Mouse (Mus musculus): Measurements from ENCODE around the gene Pank1. TPM values are rescaled to one million over a fixed set of nuclear protein-coding genes. Genes with fewer than 3 reads are reported as not detected.

Pank1 gene
- total and polyA plus RNA-seq, 3 experiments: 1.8 to 3.2 (median 2.9) TPM

GRCm38 (mm10) chr19:34920066-34920465 is 40.8 kb upstream of the Pank1 start:
- Histone ChIP-seq H3K4me1 (ENCODE audit: control insufficient read depth in 1 of 2, insufficient read depth in 2 of 2) (peaks cover 3 to 13% of the 10 kb centered on the region in 2 experiments; a peak in 2 of 4 replicates), H3K4me2 (ENCODE audit: insufficient read depth, low read depth, poor library complexity, severe bottlenecking) (no peak overlapping the region), H3K27me3 (replicated peaks) (no peaks in the 10 kb centered on the region), H3K9ac (ENCODE audit: insufficient read depth, low read depth) (no peak overlapping the region), H3K4me3 (replicated peaks in 1 of 3; ENCODE audit: low read depth in 2 of 3, low read length in 2 of 3, poor library complexity in 1 of 3) (no peak overlapping the region), H3K9me3 (replicated peaks; ENCODE audit: low read length) (no peaks in the 10 kb centered on the region), H3K79me2 (replicated peaks; ENCODE audit: control insufficient read depth, extremely low read depth, insufficient read depth, poor library complexity, severe bottlenecking) (peaks cover 28% of the 10 kb centered on the region), H3K36me3 (replicated peaks in 1 of 2; ENCODE audit: control insufficient read depth in 1 of 2, insufficient read depth in 1 of 2, low read length in 1 of 2) (peaks cover 6 to 9% of the 10 kb centered on the region in 2 experiments), H3K27ac (ENCODE audit: insufficient read depth, low read depth) (no peak overlapping the region)
- DNase-seq (ENCODE audit: extremely low read depth): no peak
- no peak for TF ChIP-seq PAX5 (IDR thresholded peaks at IDR 0.05; ENCODE audit: low read length)
- TF ChIP-seq POLR2AphosphoS2 (IDR thresholded peaks at IDR 0.05; ENCODE audit: low read depth, low read length): no peak
- TF ChIP-seq USF2 (conservative IDR thresholded peaks at IDR 0.05; ENCODE audit: low read depth, low read length): no peak
- no peak for TF ChIP-seq MAFK (IDR thresholded peaks at IDR 0.05; ENCODE audit: insufficient replicate concordance, low read length)
- no peak for TF ChIP-seq TCF12 (IDR thresholded peaks at IDR 0.05; ENCODE audit: low read depth, low read length)
- TF ChIP-seq SIN3A (IDR thresholded peaks at IDR 0.05; ENCODE audit: low read length): no peak
- no peak for TF ChIP-seq MEF2A (IDR thresholded peaks at IDR 0.05; ENCODE audit: borderline replicate concordance, low read depth, low read length)
- TF ChIP-seq IRF4 (IDR thresholded peaks at IDR 0.05; ENCODE audit: low read depth, low read length): no peak
- no peak for TF ChIP-seq MXI1 (IDR thresholded peaks at IDR 0.05; ENCODE audit: low read depth, low read length)
- TF ChIP-seq CTCF (conservative IDR thresholded peaks at IDR 0.05 in 1 of 2, IDR thresholded peaks at IDR 0.05 in 1 of 2; ENCODE audit: low read depth in 2 of 2, low read length in 2 of 2): no peak
- no peak for TF ChIP-seq CHD2 (IDR thresholded peaks at IDR 0.05; ENCODE audit: low read length)
- no peak for TF ChIP-seq RCOR1 (conservative IDR thresholded peaks at IDR 0.05; ENCODE audit: low read depth, low read length)
- TF ChIP-seq TBP (conservative IDR thresholded peaks at IDR 0.05; ENCODE audit: low read depth, low read length): no peak
- TF ChIP-seq MYC (IDR thresholded peaks at IDR 0.05; ENCODE audit: low read depth, low read length): no peak
- no peak for TF ChIP-seq ZC3H11A (IDR thresholded peaks at IDR 0.05; ENCODE audit: low read depth, low read length)
- TF ChIP-seq BHLHE40 (IDR thresholded peaks at IDR 0.05; ENCODE audit: low read depth, low read length): no peak
- TF ChIP-seq UBTF (IDR thresholded peaks at IDR 0.05; ENCODE audit: low read depth, low read length): no peak
- no peak for TF ChIP-seq ZKSCAN1 (IDR thresholded peaks at IDR 0.05; ENCODE audit: borderline replicate concordance, low read depth, low read length)
- no peak for TF ChIP-seq ZMIZ1 (IDR thresholded peaks at IDR 0.05; ENCODE audit: low read depth, low read length)
- no peak for TF ChIP-seq JUN (IDR thresholded peaks at IDR 0.05; ENCODE audit: insufficient read depth, low read depth, low read length)
- dilution Hi-C loops (cut with MboI; ENCODE audit: extremely low pct_ligation_motif_present, extremely low pct_unique_long_range_greater_than_20kb, low sequenced_read_pairs): no loop called here
- in situ Hi-C loops (cut with MboI; ENCODE audit: low pct_ligation_motif_present, low pct_unique_long_range_greater_than_20kb, low sequenced_read_pairs): no loop called here

- no peak for DNase-seq (ENCODE audit: extremely low read depth)
- Histone ChIP-seq H3K36me3 (replicated peaks in 1 of 2; ENCODE audit: control insufficient read depth in 1 of 2, insufficient read depth in 1 of 2, low read length in 1 of 2) (no peaks in the 10 kb centered on the region), H3K27me3 (replicated peaks) (no peaks in the 10 kb centered on the region), H3K4me2 (ENCODE audit: insufficient read depth, low read depth, poor library complexity, severe bottlenecking) (no peak overlapping the region), H3K4me1 (ENCODE audit: control insufficient read depth in 1 of 2, insufficient read depth in 2 of 2) (peaks cover 0 to 11% of the 10 kb centered on the region in 2 experiments; a peak in 2 of 4 replicates), H3K4me3 (replicated peaks in 1 of 3; ENCODE audit: low read depth in 2 of 3, low read length in 2 of 3, poor library complexity in 1 of 3) (no peak overlapping the region), H3K27ac (ENCODE audit: insufficient read depth, low read depth) (no peak overlapping the region), H3K9ac (ENCODE audit: insufficient read depth, low read depth) (no peak overlapping the region), H3K9me3 (replicated peaks; ENCODE audit: low read length) (no peaks in the 10 kb centered on the region), H3K79me2 (replicated peaks; ENCODE audit: control insufficient read depth, extremely low read depth, insufficient read depth, poor library complexity, severe bottlenecking) (no peaks in the 10 kb centered on the region)
- in situ Hi-C loops (cut with MboI; ENCODE audit: low pct_ligation_motif_present, low pct_unique_long_range_greater_than_20kb, low sequenced_read_pairs): no loop called here
- TF ChIP-seq USF1 (IDR thresholded peaks at IDR 0.05; ENCODE audit: low read depth, low read length): no peak
- no peak for TF ChIP-seq MEF2A (IDR thresholded peaks at IDR 0.05; ENCODE audit: borderline replicate concordance, low read depth, low read length)
- no peak for TF ChIP-seq MXI1 (IDR thresholded peaks at IDR 0.05; ENCODE audit: low read depth, low read length)
- no peak for TF ChIP-seq JUN (IDR thresholded peaks at IDR 0.05; ENCODE audit: insufficient read depth, low read depth, low read length)
- TF ChIP-seq NRF1 (IDR thresholded peaks at IDR 0.05; ENCODE audit: low read depth, low read length): no peak
- TF ChIP-seq NELFE (IDR thresholded peaks at IDR 0.05; ENCODE audit: low read depth, low read length): no peak
- no peak for TF ChIP-seq HCFC1 (IDR thresholded peaks at IDR 0.05; ENCODE audit: low read depth, low read length)
- no peak for TF ChIP-seq E2F4 (IDR thresholded peaks at IDR 0.05; ENCODE audit: insufficient replicate concordance, low read depth, low read length)
- TF ChIP-seq RCOR1 (conservative IDR thresholded peaks at IDR 0.05; ENCODE audit: low read depth, low read length): no peak
- no peak for TF ChIP-seq MYC (IDR thresholded peaks at IDR 0.05; ENCODE audit: low read depth, low read length)
- TF ChIP-seq ZKSCAN1 (IDR thresholded peaks at IDR 0.05; ENCODE audit: borderline replicate concordance, low read depth, low read length): no peak
- no peak for TF ChIP-seq IRF4 (IDR thresholded peaks at IDR 0.05; ENCODE audit: low read depth, low read length)
- no peak for TF ChIP-seq GABPA (IDR thresholded peaks at IDR 0.05; ENCODE audit: insufficient replicate concordance, low read depth, low read length)
- TF ChIP-seq EP300 (IDR thresholded peaks at IDR 0.05; ENCODE audit: low read length): no peak
- dilution Hi-C loops (cut with MboI; ENCODE audit: extremely low pct_ligation_motif_present, extremely low pct_unique_long_range_greater_than_20kb, low sequenced_read_pairs): no loop called here
Measured at GRCm38 (mm10) chr19:34912366-34912765, 33.1 kb upstream of the Pank1 start.

All from CH12.LX (cell line).